Mouse (Mus musculus) kidney, adult 11 months (tissue): ENCODE measurements around the gene Psmb3.
A peak's percentile ranks its signal among the peaks of the same experiment; 100 is the strongest.
"Not testable (repeated sequence)": the region's sequence is repeated elsewhere in the genome, so short reads cannot be mapped to it uniquely, and the experiment has no call there.

Experiments
- DNase-seq: peaks from one replicate; pipeline ENCODE4 v3.0.0; 2022

Gene Psmb3

DNA sequence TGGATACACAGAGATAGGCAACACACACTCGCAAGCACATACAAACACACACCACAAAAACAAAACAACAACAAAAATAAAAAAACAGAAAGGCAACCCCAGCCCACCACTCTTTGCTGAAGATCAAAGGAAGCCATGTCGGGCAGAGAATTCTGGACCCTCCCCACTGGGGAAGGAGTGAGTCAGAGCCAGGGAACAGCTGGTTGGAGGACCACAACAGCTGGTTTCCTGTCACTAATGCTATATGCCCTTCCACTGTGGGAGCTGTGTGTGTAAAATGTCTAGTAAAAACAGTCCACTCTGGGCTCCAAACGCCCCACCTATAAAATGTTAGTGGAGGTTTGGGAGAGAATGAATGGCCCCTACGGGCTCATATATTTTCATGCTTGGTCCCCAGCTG, 18.1 kb downstream of the Psmb3 start:
- no peak for DNase-seq

- no peak for DNase-seq
These were observed 20.5 kb downstream of the Psmb3 start for GRCm38 (mm10) chr11:97723709-97724108.

- no peak for DNase-seq
These were observed 25.1 kb downstream of the Psmb3 start for GRCm38 (mm10) chr11:97728311-97728710.

- DNase-seq, result no peak
These were observed 25.5 kb downstream of the Psmb3 start for GRCm38 (mm10) chr11:97728730-97729129.

- no peak for DNase-seq
These were observed 30.5 kb downstream of the Psmb3 start for GRCm38 (mm10) chr11:97733689-97734088.

GRCm38 (mm10) chr11:97734810-97735209, 31.6 kb downstream of the Psmb3 start:
- not testable (repeated sequence) for DNase-seq

DNA sequence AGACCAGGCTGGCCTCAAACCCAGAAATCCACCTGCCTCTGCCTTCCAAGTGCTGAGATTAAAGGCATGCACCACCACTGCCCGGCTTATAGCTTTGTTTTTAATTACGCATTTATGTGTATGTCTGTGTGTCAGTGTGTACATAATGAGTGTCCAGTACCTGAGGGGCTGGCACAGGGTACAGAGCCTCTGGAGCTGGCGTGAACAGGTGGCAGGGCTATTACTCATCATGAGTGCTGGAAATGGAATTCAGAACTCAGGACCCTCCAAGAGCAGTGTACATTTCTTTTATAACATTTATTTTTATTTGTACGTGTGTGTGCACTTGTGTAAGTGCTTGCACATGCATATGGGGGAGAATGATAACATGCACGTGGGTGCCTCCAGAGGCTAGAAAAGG, 33.4 kb downstream of the Psmb3 start:
- DNase-seq, result no peak

GRCm38 (mm10) chr11:97737600-97737999, 34.4 kb downstream of the Psmb3 start:
- no peak for DNase-seq

DNA sequence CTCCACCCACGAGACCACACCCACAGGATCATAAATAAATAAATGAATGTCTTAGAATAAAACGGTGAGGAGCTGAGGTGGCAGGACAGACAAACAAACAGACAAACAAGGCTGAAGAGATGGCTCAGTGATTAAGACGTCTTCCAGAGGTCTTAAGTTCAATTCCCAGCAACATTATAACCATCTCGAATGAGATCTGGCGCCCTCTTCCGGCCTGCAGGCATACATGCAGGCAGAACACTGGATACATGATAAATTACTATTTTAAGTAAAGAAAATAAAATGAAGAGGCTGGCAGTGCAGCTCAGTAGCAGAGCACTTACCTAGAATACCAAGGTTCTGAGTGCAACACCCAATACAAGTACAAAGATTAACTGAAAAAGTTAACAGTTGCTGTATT, 35.5 kb downstream of the Psmb3 start:
- DNase-seq, result no peak

- no peak for DNase-seq
These were observed 36.0 kb downstream of the Psmb3 start for GRCm38 (mm10) chr11:97739155-97739554.

DNA sequence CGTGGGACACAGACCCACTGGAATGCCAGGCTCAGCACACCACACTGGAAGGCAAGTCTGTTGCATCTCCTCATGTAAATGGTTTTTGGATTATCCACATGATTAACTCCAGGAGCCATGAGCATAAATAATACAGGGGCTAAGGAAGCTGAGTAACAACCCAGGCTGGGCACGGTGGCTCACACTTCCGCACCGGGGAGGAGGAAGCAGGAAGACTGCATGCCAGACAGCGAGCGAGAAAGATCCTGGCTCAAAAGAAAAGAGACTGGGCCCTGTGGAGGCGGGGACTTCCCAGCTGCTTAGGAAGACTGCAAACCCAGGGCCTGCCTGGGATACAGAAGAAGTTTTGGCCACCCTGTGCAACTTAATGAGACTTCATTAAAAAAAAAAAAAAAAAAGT, 37.0 kb downstream of the Psmb3 start:
- DNase-seq, result no peak

GRCm38 (mm10) chr11:97742157-97742556, 39.0 kb downstream of the Psmb3 start:
- DNase-seq, result no peak

GRCm38 (mm10) chr11:97742591-97742990, 39.4 kb downstream of the Psmb3 start:
- DNase-seq, result no peak

GRCm38 (mm10) chr11:97743423-97743822, 40.2 kb downstream of the Psmb3 start:
- DNase-seq, result no peak

DNA sequence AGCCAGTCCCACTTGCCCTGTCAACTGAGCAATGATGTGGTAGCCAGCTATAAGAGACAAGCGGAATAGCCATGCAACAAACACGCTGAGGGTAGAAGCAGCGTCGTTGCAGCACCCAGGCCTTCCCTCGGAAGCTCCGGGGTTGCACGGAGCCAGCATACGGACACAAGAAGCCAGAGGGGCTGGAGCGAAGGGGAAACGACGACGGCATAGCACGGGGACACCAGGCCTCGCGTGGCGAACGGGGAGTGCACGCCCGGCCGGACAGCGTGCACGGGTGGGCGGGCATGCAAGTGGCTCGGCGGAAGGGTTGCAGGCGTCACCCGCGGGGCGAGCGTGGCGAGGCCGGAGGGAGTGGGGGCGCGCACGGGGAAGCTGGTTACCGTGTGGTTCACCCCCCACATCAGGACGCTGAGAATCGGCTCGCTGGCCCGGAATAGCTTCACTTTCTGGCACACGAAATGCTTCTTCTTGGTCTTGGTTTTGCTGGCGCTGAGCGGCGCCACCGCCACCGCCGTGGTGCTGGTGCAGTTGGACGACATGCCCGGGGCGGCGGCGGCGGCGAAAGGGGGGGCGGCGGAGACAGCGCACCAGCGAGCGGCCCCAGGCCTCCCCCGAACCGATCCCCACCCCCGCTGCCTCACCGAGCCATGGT, 41.0 kb downstream of the Psmb3 start, which contains the start of gene Pip4k2b:
Gene Pip4k2b, minus strand, starts transcription at position 642 of the 655 bp plus-strand sequence.
- peak; percentile 52 for DNase-seq

DNA sequence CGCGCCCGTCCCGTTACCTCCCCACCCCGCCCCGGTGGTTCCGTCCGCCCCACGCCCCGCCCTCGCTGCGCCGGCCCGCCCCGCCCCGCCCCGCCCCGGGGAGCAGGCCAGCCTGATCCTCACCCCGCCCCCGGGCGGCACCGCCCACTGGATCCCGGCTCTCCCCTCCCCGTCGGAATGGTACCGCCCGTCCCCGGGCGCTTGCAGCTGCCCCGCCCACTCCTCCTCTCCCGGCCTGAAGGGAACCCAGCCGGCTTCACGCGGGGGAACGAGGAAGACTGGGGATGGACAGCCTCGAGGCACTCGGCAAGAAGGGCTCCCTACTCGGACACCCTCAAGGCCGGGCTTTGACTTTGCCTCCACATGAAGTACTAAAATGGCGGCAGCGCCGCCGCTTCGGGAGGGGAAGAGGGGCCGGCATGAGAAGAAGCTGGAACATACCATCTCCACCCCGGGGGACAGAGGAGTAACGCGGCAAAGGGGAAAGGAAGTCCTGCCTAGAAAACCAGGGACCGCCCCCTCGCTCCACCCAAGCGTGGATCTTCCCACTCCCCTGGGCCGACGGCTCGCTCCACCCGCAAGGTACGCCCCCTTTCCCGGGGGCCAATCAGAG, 41.6 kb downstream of the Psmb3 start:
- DNase-seq, result peak; percentile 99

DNA sequence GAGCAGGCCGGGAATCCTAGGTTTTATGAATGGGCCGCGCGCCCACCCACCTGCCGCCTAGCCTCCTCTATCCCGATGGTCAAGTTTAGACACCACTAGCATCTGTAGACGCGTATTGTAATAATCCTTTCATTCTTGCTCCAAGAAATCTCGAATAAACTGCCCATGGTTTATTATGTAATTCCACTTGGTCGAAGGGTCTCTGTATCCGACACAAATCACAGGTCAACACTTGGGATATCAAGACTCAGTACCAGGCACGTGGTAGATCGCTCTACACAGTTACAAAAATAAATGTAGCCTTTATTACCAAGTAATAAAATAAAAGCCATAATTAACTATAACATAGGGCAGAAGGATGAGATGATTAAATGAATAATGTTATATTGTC, 42.1 kb downstream of the Psmb3 start:
- no peak for DNase-seq

- no peak for DNase-seq
These were observed 44.6 kb downstream of the Psmb3 start for GRCm38 (mm10) chr11:97747773-97748172.

DNA sequence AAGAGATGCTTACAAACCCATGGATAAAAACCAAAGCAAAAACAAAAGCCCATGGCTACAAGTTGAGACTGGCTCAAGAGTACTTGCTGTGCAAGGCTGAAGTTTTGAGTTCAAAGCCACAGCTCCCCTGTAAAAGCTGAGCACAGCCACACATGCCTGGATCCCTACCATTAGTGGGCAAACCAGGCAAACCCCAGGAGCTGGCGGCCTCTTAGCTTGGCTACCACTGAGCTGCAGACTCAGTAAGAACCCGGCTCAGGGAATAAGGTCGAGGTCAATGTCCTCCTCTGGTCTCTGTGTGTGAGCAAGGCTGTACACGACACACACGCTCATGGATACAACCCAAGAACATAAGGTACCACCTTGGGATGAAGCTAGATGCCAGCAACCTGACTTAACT, 45.3 kb downstream of the Psmb3 start:
- DNase-seq, result no peak

- DNase-seq, result no peak
These were observed 50.1 kb downstream of the Psmb3 start for GRCm38 (mm10) chr11:97753277-97753676.

- DNase-seq, result no peak
These were observed 54.9 kb downstream of the Psmb3 start for GRCm38 (mm10) chr11:97758125-97758524.

DNA sequence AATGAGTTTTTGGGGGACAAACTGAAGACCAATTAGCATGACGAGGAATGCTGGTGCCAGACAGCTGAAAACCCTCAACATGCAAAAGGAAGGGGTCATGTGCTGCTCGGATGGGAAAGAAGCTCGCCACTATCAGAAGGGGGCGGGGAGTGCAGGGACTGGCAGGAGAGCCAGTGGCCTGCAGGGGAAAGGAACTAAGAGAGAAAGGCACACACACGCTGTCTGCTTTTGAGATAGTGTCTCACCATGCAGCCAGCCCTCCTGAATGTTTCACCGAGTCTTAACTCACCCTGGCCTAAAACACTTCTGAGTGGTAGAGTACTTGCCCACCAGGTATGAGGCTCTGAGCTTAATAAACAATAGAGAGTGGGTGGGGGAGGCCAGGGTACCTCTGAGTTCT, 55.7 kb downstream of the Psmb3 start:
- no peak for DNase-seq

DNA sequence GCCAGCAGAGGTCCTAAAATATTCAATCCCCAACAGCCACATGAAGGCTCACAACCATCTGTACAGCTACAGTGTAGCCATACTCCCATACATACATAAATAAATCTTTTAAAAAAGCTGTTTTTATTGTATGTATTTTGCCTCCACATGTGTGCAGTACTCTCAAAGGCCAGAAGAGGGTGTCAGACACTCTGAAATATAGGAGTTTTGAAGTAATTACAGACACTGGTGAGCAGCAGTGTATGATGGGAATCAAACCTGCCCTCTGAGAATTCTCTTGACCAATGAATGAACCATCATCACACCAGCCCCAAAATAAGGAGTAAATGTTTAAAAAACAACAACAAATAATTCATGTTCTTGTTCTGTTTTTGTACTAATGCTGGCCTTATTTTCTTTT, 58.4 kb downstream of the Psmb3 start:
- no peak for DNase-seq
